Mouse (Mus musculus) midbrain, embryonic 13.5 days (tissue): ENCODE data around the gene Heatr5a. TPM values are rescaled to one million over a fixed set of nuclear protein-coding genes. Genes with fewer than 3 reads are reported as not detected.

Source experiments
- ATAC-seq: fragments of 200-750 bp; cut with Nextera tagmentation; 2 replicates; pipeline ENCODE4 v1.8.0; 2017; ENCODE audit warnings: mild to moderate bottlenecking, moderate TSS enrichment, moderate library complexity
- H3K27ac ChIP-seq: fragments of 300-500 bp; sonication (generic); 2 replicates; pipeline ENCODE4 v1.5.1; 2015; ENCODE audit warnings: inconsistent platforms, mild to moderate bottlenecking, moderate library complexity
- H3K27me3 ChIP-seq: fragments of 300-500 bp; sonication (generic); 2 replicates; pipeline ENCODE4 v1.6.1; 2015; ENCODE audit warnings: mild to moderate bottlenecking, inconsistent platforms
- H3K36me3 ChIP-seq: fragments of 300-500 bp; sonication (generic); 2 replicates; pipeline ENCODE4 v1.6.1; 2015; ENCODE audit warnings: mild to moderate bottlenecking, inconsistent platforms
- H3K4me1 ChIP-seq: fragments of 300-500 bp; sonication (generic); replicated peaks from 2 replicates; pipeline ENCODE4 v1.6.1; 2015; ENCODE audit warnings: inconsistent platforms
- H3K4me2 ChIP-seq: fragments of 300-500 bp; sonication (generic); replicated peaks from 2 replicates; pipeline ENCODE4 v1.6.1; 2015; ENCODE audit warnings: moderate library complexity, mild to moderate bottlenecking, inconsistent platforms
- H3K4me3 ChIP-seq: fragments of 300-500 bp; sonication (generic); replicated peaks from 2 replicates; pipeline ENCODE4 v1.5.1; 2015; ENCODE audit warnings: mild to moderate bottlenecking, inconsistent platforms
- H3K9ac ChIP-seq: fragments of 300-500 bp; sonication (generic); replicated peaks from 2 replicates; pipeline ENCODE4 v1.6.1; 2015; ENCODE audit warnings: mild to moderate bottlenecking, inconsistent platforms
- H3K9me3 ChIP-seq: fragments of 300-500 bp; sonication (generic); 2 replicates; pipeline ENCODE4 v1.6.1; 2016; ENCODE audit warnings: mild to moderate bottlenecking, inconsistent platforms
- WGBS: fragments of 180-500 bp; shearing (Covaris S2); methylation state at CpG from one replicate; pipeline ENCODE4 v1.1.7; 2015; 5-methylcytosine and 5-hydroxymethylcytosine counted together
- polyA plus RNA-seq: library from polyadenylated mRNA; unstranded; fragments of >200 nt; fragmentation: Nextera tagmentation; extraction: Ambion mirVana; gene quantifications from 2 replicates; pipeline ENCODE4 v1.2.1, GENCODE M21; 2015

Heatr5a gene
- polyA plus RNA-seq, 1 experiment from 2014 or later = 6.0 TPM

DNA sequence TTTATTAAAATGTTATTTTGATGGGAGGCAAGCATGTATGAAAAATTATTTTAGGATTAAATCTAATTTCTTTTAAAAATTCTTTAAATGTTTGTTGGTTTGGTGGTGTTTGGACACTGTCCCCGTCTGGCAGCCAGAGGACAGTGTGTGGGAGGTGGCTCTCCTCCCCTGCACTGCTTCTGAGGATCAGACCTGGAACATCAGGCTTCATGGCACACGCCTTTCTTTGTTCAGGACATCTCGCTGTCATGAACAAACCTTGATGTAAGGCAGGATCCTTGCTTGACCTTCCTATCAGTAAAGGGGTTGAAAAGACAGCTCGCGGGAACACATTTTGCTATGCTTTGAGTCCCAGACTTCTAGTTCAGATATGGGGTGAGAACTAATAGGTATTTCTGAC lies 61.9 kb downstream of the Heatr5a start:
- Histone ChIP-seq H3K4me3 (no peak overlapping the region), H3K27me3 (no peaks in the 10 kb centered on the region), H3K4me1 (no peaks in the 10 kb centered on the region), H3K4me2 (no peak overlapping the region), H3K9ac (no peak overlapping the region), H3K36me3 (peaks cover 22% of the 10 kb centered on the region), H3K27ac (no peak overlapping the region), H3K9me3 (no peaks in the 10 kb centered on the region)
- no peak for ATAC-seq
- 95% methylated on average over 5 of the region's 5 CpGs for WGBS

DNA sequence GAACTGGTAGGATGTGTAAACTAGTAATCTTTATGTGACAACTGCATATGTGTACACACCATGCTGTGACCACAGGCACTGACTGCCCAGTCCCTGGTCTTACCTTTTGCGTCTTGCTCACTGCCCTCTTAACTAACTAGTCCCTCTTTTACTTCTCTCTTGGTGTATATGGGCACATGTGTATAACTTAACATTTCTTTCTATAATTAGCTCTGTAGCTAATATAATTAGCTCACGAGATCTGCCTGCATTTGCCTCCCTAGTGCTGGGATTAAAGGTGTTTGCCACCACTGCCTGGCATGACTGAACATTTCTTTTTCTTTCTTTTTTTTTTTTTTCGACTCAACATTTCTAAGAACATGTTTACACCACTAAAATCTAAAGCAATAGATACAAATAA lies 63.6 kb downstream of the Heatr5a start:
- Histone ChIP-seq H3K36me3 (peaks cover 18% of the 10 kb centered on the region), H3K9me3 (no peaks in the 10 kb centered on the region), H3K4me2 (no peak overlapping the region), H3K27ac (no peak overlapping the region), H3K4me3 (no peak overlapping the region), H3K27me3 (no peaks in the 10 kb centered on the region), H3K9ac (no peak overlapping the region), H3K4me1 (no peaks in the 10 kb centered on the region)
- no peak for ATAC-seq
- WGBS = 87% methylated on average over 3 of the region's 3 CpGs

GRCm38 (mm10) chr12:51900551-51900950 lies 70.6 kb downstream of the Heatr5a start:
- no peak for ATAC-seq
- H3K27ac ChIP-seq = no peak overlapping the region
- 82% methylated on average over 7 of the region's 7 CpGs for WGBS

DNA sequence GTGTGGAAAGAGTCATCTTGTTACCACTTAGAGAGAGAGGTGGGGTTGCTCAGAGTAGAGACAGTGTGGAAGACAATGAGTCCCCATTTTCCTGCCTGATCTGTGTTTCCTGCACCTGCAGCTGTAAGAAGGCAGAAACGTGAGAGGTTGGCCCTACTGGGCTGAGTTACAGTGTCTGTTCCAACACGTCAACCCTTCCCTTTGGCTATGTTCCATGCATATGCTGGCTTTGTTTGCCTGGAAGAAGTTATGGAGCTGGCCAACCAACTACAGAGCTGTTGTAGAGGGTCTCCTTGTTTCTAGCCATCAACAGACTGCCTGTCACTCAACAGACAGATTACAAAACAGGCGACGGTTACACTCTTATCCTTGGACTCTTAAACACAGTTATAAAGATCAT lies 74.2 kb downstream of the Heatr5a start:
- Histone ChIP-seq H3K9me3 (no peaks in the 10 kb centered on the region), H3K4me3 (no peak overlapping the region), H3K4me1 (no peaks in the 10 kb centered on the region), H3K27ac (no peak overlapping the region), H3K36me3 (peaks cover 17% of the 10 kb centered on the region), H3K27me3 (no peaks in the 10 kb centered on the region), H3K9ac (no peak overlapping the region), H3K4me2 (no peak overlapping the region)
- ATAC-seq = no peak
- 89% methylated on average over 4 of the region's 4 CpGs for WGBS

More at GRCm38 (mm10) chr12:51900551-51900950, 70.6 kb downstream of the Heatr5a start:
- Histone ChIP-seq H3K27me3 (no peaks in the 10 kb centered on the region), H3K9ac (no peak overlapping the region), H3K4me3 (no peak overlapping the region), H3K4me2 (no peak overlapping the region), H3K4me1 (no peaks in the 10 kb centered on the region), H3K36me3 (peaks cover 25% of the 10 kb centered on the region), H3K9me3 (no peaks in the 10 kb centered on the region)

GRCm38 (mm10) chr12:51888609-51889008 lies 82.5 kb downstream of the Heatr5a start:
- H3K27me3 ChIP-seq = no peaks in the 10 kb centered on the region
- ATAC-seq = no peak
- WGBS = 92% methylated on average over 12 of the region's 12 CpGs
- H3K36me3 ChIP-seq = peaks cover 40% of the 10 kb centered on the region
- H3K4me3 ChIP-seq = no peak overlapping the region
- H3K4me1 ChIP-seq = no peaks in the 10 kb centered on the region
- no peak overlapping the region for H3K27ac ChIP-seq
- H3K4me2 ChIP-seq = no peak overlapping the region
- H3K9ac ChIP-seq = no peak overlapping the region
- no peaks in the 10 kb centered on the region for H3K9me3 ChIP-seq

DNA sequence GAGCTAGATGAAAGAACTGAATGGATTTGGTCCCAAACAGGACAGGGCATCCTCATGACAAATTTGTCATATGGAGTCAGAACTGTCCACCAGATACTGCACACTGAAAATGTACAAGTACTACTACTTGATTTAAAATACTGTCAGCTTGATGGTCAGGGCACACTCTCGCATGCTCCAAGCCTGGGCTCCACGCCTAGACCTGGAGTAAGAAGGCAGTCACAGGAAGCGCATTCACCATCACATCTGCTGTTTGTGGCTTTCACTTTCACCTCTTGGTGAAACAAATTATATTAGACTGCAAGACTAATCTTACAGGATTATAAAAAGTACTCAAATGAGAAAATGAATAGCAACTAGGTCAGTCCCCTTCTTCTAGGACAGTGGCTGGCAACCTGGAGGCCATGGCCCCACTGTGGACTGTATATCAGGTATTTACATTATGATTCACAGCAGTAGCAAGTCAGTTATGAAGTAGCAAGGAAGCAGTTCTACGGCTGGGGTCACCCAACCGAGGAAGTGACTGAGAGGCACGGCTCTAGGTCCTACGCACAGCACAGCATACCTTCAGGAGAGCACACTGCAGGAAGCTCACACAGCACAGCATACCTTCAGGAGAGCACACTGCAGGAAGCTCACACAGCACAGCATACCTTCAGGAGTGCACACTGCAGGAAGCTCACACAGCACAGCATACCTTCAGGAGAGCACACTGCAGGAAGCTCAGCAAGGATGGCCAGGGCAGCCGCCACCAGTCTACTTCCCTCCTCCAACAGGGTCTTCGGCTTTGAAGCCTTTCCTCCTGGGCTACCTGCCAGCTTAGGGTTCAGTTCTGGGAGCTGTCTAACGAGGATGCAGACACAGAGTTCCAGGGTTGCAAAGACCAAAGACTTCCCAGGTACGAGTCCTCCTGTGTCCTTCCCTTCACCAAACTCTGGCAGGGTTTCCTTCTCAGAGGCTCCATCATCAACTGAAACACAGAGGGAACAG lies 83.5 kb downstream of the Heatr5a start:
- no peaks in the 10 kb centered on the region for H3K4me1 ChIP-seq
- no peak for ATAC-seq
- no peak overlapping the region for H3K9ac ChIP-seq
- peaks cover 45% of the 10 kb centered on the region for H3K36me3 ChIP-seq
- no peak overlapping the region for H3K4me3 ChIP-seq
- WGBS = 87% methylated on average over 11 of the region's 11 CpGs
- H3K27me3 ChIP-seq = no peaks in the 10 kb centered on the region
- no peak overlapping the region for H3K27ac ChIP-seq
- H3K4me2 ChIP-seq = no peak overlapping the region
- H3K9me3 ChIP-seq = no peaks in the 10 kb centered on the region

GRCm38 (mm10) chr12:51886369-51886768 lies 84.8 kb downstream of the Heatr5a start:
- no peak overlapping the region for H3K27ac ChIP-seq
- H3K9ac ChIP-seq = no peak overlapping the region
- H3K9me3 ChIP-seq = no peaks in the 10 kb centered on the region
- H3K27me3 ChIP-seq = no peaks in the 10 kb centered on the region
- no peak overlapping the region for H3K4me2 ChIP-seq
- WGBS = 91% methylated on average over 6 of the region's 6 CpGs
- H3K36me3 ChIP-seq = peaks cover 46% of the 10 kb centered on the region
- no peaks in the 10 kb centered on the region for H3K4me1 ChIP-seq
- ATAC-seq = no peak
- H3K4me3 ChIP-seq = no peak overlapping the region

GRCm38 (mm10) chr12:51884801-51885200 lies 86.3 kb downstream of the Heatr5a start:
- no peak overlapping the region for H3K9ac ChIP-seq
- no peaks in the 10 kb centered on the region for H3K4me1 ChIP-seq
- ATAC-seq = no peak
- no peaks in the 10 kb centered on the region for H3K27me3 ChIP-seq
- no peak overlapping the region for H3K4me2 ChIP-seq
- H3K27ac ChIP-seq = no peak overlapping the region
- H3K4me3 ChIP-seq = no peak overlapping the region
- no peaks in the 10 kb centered on the region for H3K9me3 ChIP-seq
- H3K36me3 ChIP-seq = peaks cover 48% of the 10 kb centered on the region
- WGBS = 96% methylated on average over 2 of the region's 2 CpGs

DNA sequence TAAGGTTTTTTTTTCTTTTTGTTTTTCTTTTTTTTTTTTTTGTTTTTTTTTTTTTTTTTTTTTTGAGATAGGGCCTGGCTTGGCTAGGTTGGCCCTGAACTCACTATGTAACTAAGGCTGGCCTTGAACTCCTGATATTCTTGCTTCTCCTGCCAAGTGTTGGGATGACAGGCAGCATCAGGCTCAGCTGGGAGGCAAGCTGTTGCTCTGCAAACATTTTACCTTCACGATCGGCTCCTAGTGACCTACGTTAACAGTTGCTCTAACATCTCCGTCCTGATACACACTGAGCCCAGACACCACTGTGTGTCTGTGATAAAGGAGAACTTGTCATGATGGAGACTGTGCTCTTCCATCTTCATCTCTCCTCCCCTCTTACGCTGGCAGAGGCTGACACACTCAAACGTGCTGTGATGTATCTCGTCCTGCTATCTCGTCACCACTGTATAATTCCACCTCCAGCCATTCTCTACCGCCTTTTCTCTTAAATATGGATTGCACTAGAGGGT lies 87.8 kb downstream of the Heatr5a start:
- 94% methylated on average over 9 of the region's 9 CpGs for WGBS
- ATAC-seq = no peak
- peaks cover 43% of the 10 kb centered on the region for H3K36me3 ChIP-seq
- no peak overlapping the region for H3K4me2 ChIP-seq
- no peak overlapping the region for H3K9ac ChIP-seq
- no peak overlapping the region for H3K4me3 ChIP-seq
- H3K27ac ChIP-seq = no peak overlapping the region
- H3K27me3 ChIP-seq = no peaks in the 10 kb centered on the region
- no peaks in the 10 kb centered on the region for H3K9me3 ChIP-seq
- no peaks in the 10 kb centered on the region for H3K4me1 ChIP-seq

- WGBS = 87% methylated on average over 6 of the region's 6 CpGs
- Histone ChIP-seq H3K27ac (no peak overlapping the region), H3K36me3 (peaks cover 43% of the 10 kb centered on the region), H3K4me2 (no peak overlapping the region), H3K4me3 (no peak overlapping the region), H3K27me3 (no peaks in the 10 kb centered on the region), H3K9ac (no peak overlapping the region), H3K4me1 (no peaks in the 10 kb centered on the region), H3K9me3 (no peaks in the 10 kb centered on the region)
- ATAC-seq = no peak
These were observed 88.4 kb downstream of the Heatr5a start for GRCm38 (mm10) chr12:51882606-51883296.

GRCm38 (mm10) chr12:51881775-51882174 lies 89.3 kb downstream of the Heatr5a start:
- no peak for ATAC-seq
- WGBS = 94% methylated on average over 2 of the region's 2 CpGs
- H3K4me3 ChIP-seq = no peak overlapping the region
- no peaks in the 10 kb centered on the region for H3K4me1 ChIP-seq
- H3K9me3 ChIP-seq = no peaks in the 10 kb centered on the region
- peaks cover 37% of the 10 kb centered on the region for H3K36me3 ChIP-seq
- H3K27me3 ChIP-seq = no peaks in the 10 kb centered on the region
- no peak overlapping the region for H3K27ac ChIP-seq
- H3K9ac ChIP-seq = no peak overlapping the region
- H3K4me2 ChIP-seq = no peak overlapping the region
